Mouse (Mus musculus) B cell, adult 2 months (primary cell): Measurements from ENCODE around the gene Pdlim5.
"Not testable (repeated sequence)": the region's sequence is repeated elsewhere in the genome, so short reads cannot be mapped to it uniquely, and the experiment has no call there.

Experiments
- DNase-seq, 2 experiments: peaks; one replicate each; pipeline ENCODE4 v3.0.0; 2022

Pdlim5 gene

DNA sequence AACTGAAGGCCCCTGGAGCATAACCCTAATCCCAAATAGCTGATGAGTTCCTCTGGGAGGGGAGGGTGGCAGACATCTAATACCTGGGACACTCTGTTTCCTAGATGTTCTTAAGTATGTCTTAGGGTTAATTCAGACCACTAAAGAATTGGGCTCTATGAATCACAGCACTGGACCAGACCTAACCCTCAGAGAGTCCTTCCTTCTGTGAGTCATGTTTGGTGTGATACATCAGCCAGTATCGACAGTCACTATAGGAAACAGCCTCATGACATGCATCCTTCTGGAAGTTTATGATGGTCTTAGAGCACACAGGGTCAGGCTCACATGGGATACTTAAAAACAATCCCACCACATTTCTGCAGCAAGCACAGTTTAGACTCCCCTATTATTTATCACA, 143.4 kb downstream of the Pdlim5 start:
- DNase-seq, result no peak

DNA sequence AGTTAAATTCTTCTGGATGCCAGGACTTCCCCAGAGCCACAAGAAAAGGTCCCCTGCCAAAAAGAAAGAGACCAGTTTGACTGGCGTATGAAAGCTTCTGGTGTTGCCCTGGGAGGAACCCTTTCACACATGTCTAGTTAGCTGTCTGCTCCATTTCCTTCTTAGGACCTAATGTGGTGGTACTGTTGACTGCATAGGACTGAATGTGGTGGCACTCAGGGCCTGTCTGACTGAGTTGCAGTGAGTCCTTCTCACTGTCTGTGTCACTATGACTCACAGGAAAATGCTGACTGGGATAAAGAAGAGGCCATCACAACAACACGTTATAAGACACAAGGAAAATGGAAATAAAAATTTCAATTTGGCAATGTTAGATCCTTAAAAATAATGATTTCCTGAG, 146.0 kb downstream of the Pdlim5 start:
- DNase-seq, result no peak

DNA sequence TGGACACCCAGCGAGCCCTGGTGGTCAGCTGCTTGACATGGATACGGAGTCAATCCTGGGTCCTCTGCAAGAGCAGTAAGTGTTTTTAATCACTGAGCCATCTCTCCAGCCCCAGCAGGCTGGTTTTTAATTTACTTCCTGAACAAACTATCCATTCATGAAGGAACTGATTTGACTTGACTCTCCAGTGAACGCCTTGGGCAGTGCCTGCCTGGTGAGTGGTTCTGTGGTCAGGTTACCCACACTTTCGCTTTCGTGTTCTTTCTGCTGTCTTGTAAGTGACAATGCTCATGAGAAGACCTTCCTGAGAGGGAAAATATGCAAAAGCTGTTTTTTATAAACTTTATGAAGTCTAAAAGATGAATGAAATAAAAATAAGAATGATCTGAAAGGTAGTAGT, 152.2 kb downstream of the Pdlim5 start:
- peak; percentile 32 to 36 for DNase-seq

- DNase-seq, result no peak
Observed at GRCm38 (mm10) chr3:142239298-142239697, 156.2 kb downstream of the Pdlim5 start.

GRCm38 (mm10) chr3:142238260-142239046, 157.0 kb downstream of the Pdlim5 start:
- DNase-seq, result no peak

DNA sequence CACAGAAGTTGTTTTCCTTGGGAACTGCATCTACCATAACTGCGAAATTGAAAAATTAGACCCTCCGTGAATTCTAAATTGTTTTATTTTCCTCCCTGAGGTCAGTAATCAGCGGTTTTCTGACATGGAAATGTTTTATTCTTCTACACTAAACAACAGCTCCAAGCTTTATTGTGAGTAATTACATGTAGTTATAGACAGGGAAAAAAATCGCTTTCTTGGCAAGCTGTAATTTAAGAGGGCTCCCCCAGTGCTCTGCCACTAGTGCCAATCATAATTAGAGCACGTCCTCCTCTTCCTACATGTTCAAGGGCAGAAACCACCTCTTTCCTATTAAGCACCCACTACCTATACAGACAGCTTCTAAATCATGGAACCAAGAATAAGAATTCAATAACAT, 157.9 kb downstream of the Pdlim5 start:
- DNase-seq, result no peak

DNA sequence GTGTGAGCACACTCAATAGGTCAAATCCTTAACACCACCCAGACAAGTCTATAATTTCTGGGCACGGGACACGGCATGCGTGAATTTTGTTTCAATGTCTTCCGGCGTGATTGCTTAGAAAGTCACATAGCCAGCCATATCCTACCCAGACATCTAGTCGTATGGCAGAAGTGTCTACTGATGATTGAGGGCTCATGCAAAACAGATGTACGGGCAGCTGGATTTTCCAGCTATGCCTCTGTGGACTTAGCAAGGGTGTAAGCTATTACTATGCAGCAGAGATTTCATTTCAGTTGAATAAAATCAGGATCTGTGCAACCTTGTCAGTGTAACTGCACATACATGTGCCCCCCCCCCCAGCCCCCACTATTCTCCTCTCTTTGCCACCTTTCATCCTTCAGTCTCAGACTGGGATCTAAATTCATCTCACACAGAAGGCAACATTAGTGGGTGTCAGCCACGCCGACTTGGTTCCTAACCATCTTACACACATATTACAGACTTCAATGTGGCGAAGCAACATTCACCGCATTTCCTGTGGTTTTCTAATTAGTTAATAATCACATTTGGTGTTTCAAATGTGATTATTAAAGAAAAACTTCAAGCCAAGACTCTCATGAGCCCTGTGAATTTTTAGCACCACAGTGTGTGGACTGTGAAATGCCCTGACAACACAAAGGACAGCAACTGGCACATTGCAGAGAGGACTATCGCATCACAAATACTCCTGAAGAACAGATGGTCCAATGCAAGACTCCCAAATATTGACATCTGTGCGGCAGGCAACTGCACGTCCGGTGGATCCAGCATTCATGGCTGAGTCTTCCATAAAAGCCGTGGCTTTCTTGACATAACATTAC, 161.7 kb downstream of the Pdlim5 start:
- no peak for DNase-seq

- no peak for DNase-seq
Observed at GRCm38 (mm10) chr3:142228665-142229064, 166.8 kb downstream of the Pdlim5 start.

DNA sequence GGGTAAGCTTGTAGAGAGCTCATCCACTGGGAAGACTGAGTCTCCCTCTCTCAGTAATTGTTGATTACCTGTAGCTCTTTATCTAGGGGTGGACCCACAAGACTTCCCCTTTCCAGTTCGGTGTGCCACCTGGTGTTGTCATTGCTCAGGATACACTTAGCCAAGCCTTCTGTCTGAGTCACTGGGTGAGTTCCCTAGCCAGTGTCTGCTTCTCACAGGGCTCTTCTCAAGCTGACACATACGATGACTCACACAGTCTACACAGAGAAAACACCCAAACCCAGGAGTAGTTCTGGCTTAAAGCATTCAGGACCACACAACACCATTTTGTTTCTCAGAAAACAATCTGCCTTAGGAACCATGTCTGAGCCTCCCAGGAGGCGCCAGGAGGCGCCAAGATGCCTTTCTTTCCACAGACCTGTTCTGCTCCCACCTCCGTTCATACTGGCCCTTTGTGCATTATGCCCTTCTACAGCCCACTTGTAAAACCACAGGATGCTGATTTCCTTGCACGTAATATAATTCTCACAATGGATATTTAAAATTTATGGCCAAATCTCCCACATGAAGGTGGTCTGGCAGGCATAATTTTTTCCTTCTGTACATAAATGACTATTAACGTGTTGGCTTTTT, 172.9 kb downstream of the Pdlim5 start:
- no peak for DNase-seq

GRCm38 (mm10) chr3:142219910-142220309, 175.6 kb downstream of the Pdlim5 start:
- DNase-seq, result no peak

DNA sequence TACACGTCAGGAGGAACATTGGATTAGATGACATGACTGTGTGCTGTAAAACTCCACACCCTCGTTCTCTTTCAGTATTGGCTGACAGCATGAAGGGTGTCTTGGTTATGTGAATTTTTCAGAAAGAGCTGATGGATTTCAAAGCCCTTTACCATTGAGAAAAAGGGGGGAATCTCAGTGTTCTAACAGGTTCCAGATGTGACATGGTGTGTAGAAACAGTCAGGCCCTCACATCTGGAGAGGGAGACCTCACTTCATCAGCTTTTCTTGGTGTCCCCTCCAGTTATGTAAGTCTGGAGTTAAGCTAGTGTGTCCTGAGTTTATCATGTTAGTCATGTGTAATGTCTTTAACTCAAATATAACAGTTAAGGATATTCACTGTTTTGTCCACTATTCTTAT, 182.7 kb downstream of the Pdlim5 start:
- no peak for DNase-seq

- DNase-seq, result no peak
Observed at GRCm38 (mm10) chr3:142212186-142212585, 183.3 kb downstream of the Pdlim5 start.

DNA sequence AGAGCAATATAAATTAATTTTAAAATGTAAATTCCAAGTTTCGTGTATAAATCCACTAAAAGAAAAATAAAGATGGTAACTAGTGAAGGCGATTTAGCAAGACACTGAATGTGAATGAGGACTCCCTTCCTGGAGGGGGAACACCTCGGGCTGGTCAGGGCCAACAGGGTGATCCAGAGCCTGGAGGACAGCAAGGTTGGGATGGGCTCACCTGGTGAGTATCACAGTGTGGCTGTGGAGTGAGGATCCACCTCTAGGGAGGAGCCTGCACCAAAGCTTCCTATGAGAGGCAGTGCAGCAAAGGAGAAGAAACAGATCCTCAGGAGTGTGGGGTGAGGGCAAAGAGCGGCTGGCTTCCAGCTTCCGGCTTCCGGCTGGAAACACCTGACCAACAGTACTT, 185.5 kb downstream of the Pdlim5 start:
- no peak for DNase-seq

DNA sequence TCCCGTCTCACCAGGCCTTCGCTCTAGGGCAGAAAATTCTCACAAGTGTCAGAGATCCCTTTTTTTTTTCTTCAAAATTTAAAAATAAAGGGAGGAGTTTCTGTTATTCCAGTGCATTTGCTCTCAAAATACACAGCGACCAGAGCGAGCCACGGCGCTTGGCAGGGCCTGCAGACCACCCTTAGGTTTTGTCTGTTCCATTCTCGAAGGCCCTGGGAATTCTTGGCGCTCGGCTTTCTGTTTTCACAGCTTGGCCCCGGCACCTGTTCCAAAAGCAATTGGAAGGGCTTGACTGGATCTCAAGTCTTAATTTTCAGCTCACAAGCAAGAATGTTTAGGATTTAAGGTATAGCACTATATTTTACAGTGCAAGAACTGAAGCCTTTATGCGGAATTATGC, 186.4 kb downstream of the Pdlim5 start:
- no peak for DNase-seq

- DNase-seq, result no peak
Observed at GRCm38 (mm10) chr3:142207488-142207887, 188.0 kb downstream of the Pdlim5 start.

GRCm38 (mm10) chr3:142206316-142206715, 189.2 kb downstream of the Pdlim5 start:
- DNase-seq, result no peak

DNA sequence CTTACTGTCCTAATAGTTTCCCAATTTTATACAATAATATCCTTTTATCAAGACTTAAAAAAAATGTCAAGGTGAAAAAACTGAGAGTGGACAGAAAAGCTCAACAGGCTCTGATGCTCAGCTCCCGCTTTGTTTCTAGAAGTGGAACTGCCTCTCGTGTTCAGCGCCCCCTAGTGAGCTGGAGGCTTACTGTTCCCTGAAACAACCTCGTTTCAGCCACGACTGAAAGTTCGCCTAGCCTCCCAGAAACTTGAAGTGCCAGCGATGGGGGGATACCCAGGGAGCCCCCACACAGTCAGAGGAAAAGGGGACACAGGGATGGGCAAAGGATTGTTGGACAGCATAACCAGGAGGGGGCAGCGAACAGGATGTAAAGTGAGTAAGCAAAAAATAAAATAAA, 199.4 kb downstream of the Pdlim5 start:
- DNase-seq, result no peak

DNA sequence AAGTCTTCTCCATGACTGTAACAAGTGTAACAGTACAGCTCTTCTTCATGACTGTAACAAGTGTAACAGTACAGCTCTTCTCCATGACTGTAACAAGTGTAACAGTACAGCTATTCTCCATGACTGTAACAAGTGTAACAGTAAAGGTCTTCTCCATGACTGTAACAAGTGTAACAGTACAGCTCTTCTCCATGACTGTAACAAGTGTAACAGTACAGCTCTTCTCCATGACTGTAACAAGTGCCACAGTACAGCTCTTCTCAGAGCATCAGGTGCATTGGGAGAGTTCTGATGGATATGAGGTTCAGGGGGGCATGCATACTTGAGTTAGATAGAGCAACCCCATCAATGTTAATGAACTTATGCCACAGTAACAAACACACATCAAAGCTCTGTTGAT, 203.9 kb downstream of the Pdlim5 start:
- DNase-seq, result not testable (repeated sequence)
